Mouse (Mus musculus) kidney, postnatal 14 days (tissue): ENCODE data around the gene Cdkl3.
"Not testable (repeated sequence)": the region's sequence is repeated elsewhere in the genome, so short reads cannot be mapped to it uniquely, and the experiment has no call there.

Experiments used
- DNase-seq: peaks from one replicate; pipeline ENCODE4 v3.0.0; 2022; ENCODE audit warnings: mixed read lengths

The Cdkl3 gene

GRCm38 (mm10) chr11:52080656-52081055, 76.6 kb downstream of the Cdkl3 start:
- no peak for DNase-seq

- DNase-seq: no peak
Measured at GRCm38 (mm10) chr11:52085857-52086203, 81.8 kb downstream of the Cdkl3 start.

GRCm38 (mm10) chr11:52086204-52086864, 82.3 kb downstream of the Cdkl3 start:
- DNase-seq: no peak

- no peak for DNase-seq
Measured at GRCm38 (mm10) chr11:52089291-52089690, 85.3 kb downstream of the Cdkl3 start.

GRCm38 (mm10) chr11:52091261-52091660, 87.2 kb downstream of the Cdkl3 start:
- DNase-seq: no peak

GRCm38 (mm10) chr11:52094568-52094967, 90.5 kb downstream of the Cdkl3 start:
- peak; percentile 34 for DNase-seq

- DNase-seq: no peak
Measured at GRCm38 (mm10) chr11:52097016-52097415, 93.0 kb downstream of the Cdkl3 start.

GRCm38 (mm10) chr11:52097596-52097995, 93.6 kb downstream of the Cdkl3 start:
- DNase-seq: no peak

GRCm38 (mm10) chr11:52098398-52098946, 94.5 kb downstream of the Cdkl3 start, which contains the start of gene Ppp2ca:
TSS of gene Ppp2ca (plus strand) at chr11:52098681.
- peak; percentile 99 for DNase-seq

- peak; percentile 84 for DNase-seq
Measured at GRCm38 (mm10) chr11:52099031-52099761, 95.2 kb downstream of the Cdkl3 start.

- DNase-seq: no peak
Measured at GRCm38 (mm10) chr11:52099771-52100219, 95.8 kb downstream of the Cdkl3 start.

GRCm38 (mm10) chr11:52102977-52103376, 99.0 kb downstream of the Cdkl3 start:
- DNase-seq: no peak

GRCm38 (mm10) chr11:52105503-52105902, 101.5 kb downstream of the Cdkl3 start:
- no peak for DNase-seq

- DNase-seq: no peak
Measured at GRCm38 (mm10) chr11:52106037-52106436, 102.0 kb downstream of the Cdkl3 start.

GRCm38 (mm10) chr11:52106438-52106837, 102.4 kb downstream of the Cdkl3 start:
- no peak for DNase-seq

GRCm38 (mm10) chr11:52108796-52109195, 104.8 kb downstream of the Cdkl3 start:
- no peak for DNase-seq

GRCm38 (mm10) chr11:52109421-52109820, 105.4 kb downstream of the Cdkl3 start:
- DNase-seq: no peak

- DNase-seq: no peak
Measured at GRCm38 (mm10) chr11:52115479-52115878, 111.5 kb downstream of the Cdkl3 start.

- DNase-seq: not testable (repeated sequence)
Measured at GRCm38 (mm10) chr11:52116117-52116516, 112.1 kb downstream of the Cdkl3 start.

- DNase-seq: no peak
Measured at GRCm38 (mm10) chr11:52117156-52117555, 113.1 kb downstream of the Cdkl3 start.

- not testable (repeated sequence) for DNase-seq
Measured at GRCm38 (mm10) chr11:52120415-52120814, 116.4 kb downstream of the Cdkl3 start.

GRCm38 (mm10) chr11:52122045-52122444, 118.0 kb downstream of the Cdkl3 start:
- DNase-seq: peak; percentile 29

- DNase-seq: no peak
Measured at GRCm38 (mm10) chr11:52124468-52124867, 120.4 kb downstream of the Cdkl3 start.

GRCm38 (mm10) chr11:52127169-52127568, 123.1 kb downstream of the Cdkl3 start:
- no peak for DNase-seq
